Mouse (Mus musculus): ENCODE results near the gene Stmnd1. TPM values are rescaled to one million over a fixed set of nuclear protein-coding genes. Genes with fewer than 3 reads are reported as not detected.

Stmnd1 gene
- polyA plus RNA-seq, 1 experiment from 2014 or later: not detected

DNA sequence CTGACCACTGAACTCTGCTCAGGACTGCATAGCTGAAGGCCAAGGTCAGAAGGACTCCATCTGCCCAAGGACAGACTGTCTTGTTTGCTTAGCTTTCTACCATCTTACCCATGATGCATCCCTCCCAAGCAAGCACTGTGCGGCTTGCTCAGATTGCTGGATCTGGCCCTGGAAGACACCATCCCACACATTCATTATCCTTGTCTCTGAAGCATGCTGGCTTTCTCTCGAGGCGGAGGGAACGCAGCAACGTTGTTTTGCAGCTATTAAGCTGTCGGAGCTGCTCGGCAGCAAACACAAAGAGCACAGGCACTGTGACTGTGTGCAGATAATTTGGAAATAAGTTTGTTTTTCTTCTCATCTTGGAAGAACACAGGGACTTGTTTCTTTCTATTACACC lies 69.7 kb downstream of the Stmnd1 start:
- DNase-seq (ENCODE audit: low spot score) (no peak), ATAC-seq (ENCODE audit: low FRiP score) (no peak)
- Histone ChIP-seq H3K27ac (ENCODE audit: low read depth, low read length) (no peak overlapping the region), H3K9me3 (ENCODE audit: control insufficient read depth, low read length) (no peaks in the 10 kb centered on the region), H3K9ac (ENCODE audit: low read depth, low read length) (no peak overlapping the region), H3K4me3 (ENCODE audit: low read depth, low read length) (no peak overlapping the region), H3K4me2 (replicated peaks; ENCODE audit: low read depth, low read length) (no peak overlapping the region), H3K36me3 (ENCODE audit: control insufficient read depth, insufficient read depth, low read length) (no peaks in the 10 kb centered on the region), H3K27me3 (ENCODE audit: control insufficient read depth, insufficient read depth, low read length) (no peaks in the 10 kb centered on the region), H3K4me1 (replicated peaks; ENCODE audit: control insufficient read depth, insufficient read depth, low read length) (no peaks in the 10 kb centered on the region)
- WGBS: 83% methylated on average over 7 of the region's 7 CpGs

DNA sequence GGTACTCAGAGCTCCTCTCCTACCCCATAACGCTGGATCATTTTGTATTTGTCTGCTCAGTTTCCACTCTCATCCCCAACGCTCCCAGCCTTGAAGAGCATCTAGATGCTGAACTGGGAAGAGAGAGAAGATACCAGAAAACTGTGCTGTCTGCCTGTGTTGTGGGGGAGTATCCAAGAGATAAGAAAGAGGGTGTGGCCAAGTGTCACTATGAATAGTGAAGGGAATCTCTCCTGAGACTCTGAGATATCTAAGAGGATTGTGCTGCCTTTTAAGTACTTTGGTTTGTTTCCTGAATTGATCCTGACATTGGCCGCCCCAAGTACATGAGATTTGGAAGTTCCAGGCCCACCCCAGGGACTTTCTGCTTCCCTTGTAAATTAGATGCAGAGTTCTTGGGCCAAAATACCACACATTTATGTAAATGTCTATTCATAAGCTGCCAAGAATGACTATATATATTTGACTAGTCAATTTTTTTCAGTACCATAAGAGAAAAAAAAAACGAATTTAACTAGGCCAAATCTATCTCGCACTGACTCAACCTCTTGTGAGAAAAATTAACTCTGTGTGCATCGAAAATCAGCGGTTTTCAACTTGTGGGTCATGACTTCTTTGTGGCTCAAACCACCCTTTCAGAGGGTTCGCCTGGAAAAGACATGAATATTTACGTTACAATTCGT lies 73.5 kb downstream of the Stmnd1 start:
- 86% methylated on average over 10 of the region's 10 CpGs for WGBS
- no peaks in the 10 kb centered on the region for H3K9me3 ChIP-seq (ENCODE audit: control insufficient read depth, low read length)
- DNase-seq (ENCODE audit: low spot score) (no peak), ATAC-seq (ENCODE audit: low FRiP score) (no peak)
- H3K4me3 ChIP-seq (ENCODE audit: low read depth, low read length): no peak overlapping the region
- no peak overlapping the region for H3K9ac ChIP-seq (ENCODE audit: low read depth, low read length)
- H3K27me3 ChIP-seq (ENCODE audit: control insufficient read depth, insufficient read depth, low read length): no peaks in the 10 kb centered on the region
- no peaks in the 10 kb centered on the region for H3K4me1 ChIP-seq (replicated peaks; ENCODE audit: control insufficient read depth, insufficient read depth, low read length)
- no peaks in the 10 kb centered on the region for H3K36me3 ChIP-seq (ENCODE audit: control insufficient read depth, insufficient read depth, low read length)
- H3K27ac ChIP-seq (ENCODE audit: low read depth, low read length): no peak overlapping the region
- no peak overlapping the region for H3K4me2 ChIP-seq (replicated peaks; ENCODE audit: low read depth, low read length)

DNA sequence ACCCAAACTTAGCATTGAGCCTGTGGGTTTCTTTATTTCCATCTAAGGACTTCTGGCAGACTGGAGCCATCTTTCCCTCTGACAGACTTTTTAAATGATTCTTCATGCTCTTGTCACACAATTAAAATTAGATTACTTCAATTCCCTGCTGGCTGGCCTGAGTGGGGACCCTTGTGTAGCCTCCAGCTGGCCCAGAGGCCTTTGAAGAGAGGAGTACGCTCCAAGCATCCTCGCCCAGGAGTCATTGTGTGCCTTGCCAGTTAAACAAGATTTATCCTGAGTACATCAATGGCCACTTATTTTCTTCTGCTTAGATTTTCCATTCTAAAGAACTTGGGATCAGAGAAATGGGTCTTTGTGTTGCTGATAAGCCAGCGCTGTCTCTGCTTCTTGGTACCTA lies 76.1 kb downstream of the Stmnd1 start:
- Histone ChIP-seq H3K4me1 (replicated peaks; ENCODE audit: control insufficient read depth, insufficient read depth, low read length) (no peaks in the 10 kb centered on the region), H3K4me3 (ENCODE audit: low read depth, low read length) (no peak overlapping the region), H3K9me3 (ENCODE audit: control insufficient read depth, low read length) (no peaks in the 10 kb centered on the region), H3K27ac (ENCODE audit: low read depth, low read length) (no peak overlapping the region), H3K36me3 (ENCODE audit: control insufficient read depth, insufficient read depth, low read length) (no peaks in the 10 kb centered on the region), H3K27me3 (ENCODE audit: control insufficient read depth, insufficient read depth, low read length) (no peaks in the 10 kb centered on the region), H3K4me2 (replicated peaks; ENCODE audit: low read depth, low read length) (no peak overlapping the region), H3K9ac (ENCODE audit: low read depth, low read length) (no peak overlapping the region)
- WGBS: 65% methylated on average over 3 of the region's 3 CpGs
- ATAC-seq (ENCODE audit: low FRiP score) (no peak), DNase-seq (ENCODE audit: low spot score) (no peak)

Other genes starting within 250 kb of the Stmnd1 start
- gene Rbm24, start 144.7 kb downstream of the Stmnd1 start, polyA plus RNA-seq (2014; fragmentation: Nextera tagmentation; extraction: Ambion mirVana): 2.4 and 2.5 TPM in 2 replicates
- gene Cap2, start 228.1 kb downstream of the Stmnd1 start, polyA plus RNA-seq (2014; fragmentation: Nextera tagmentation; extraction: Ambion mirVana): 7.1 TPM in 2 replicates